Mouse (Mus musculus) embryonic facial prominence, embryonic 13.5 days (tissue): ENCODE measurements at regions not wholly inside any gene's neighbourhood (a gene's known extent, or its start where the extent isn't known, plus 50 kb on each side); places are given as distances from the start of the nearest gene placed in this dataset.

ENCODE experiments used
- ATAC-seq: fragments of 200-750 bp; cut with Nextera tagmentation; 2 replicates; pipeline ENCODE4 v1.8.0; 2017; ENCODE audit warnings: low read depth; ENCODE audit not compliant: insufficient number of reproducible peaks, insufficient read depth, low FRiP score, low TSS enrichment
- H3K27ac ChIP-seq: fragments of 300-500 bp; sonication (generic); 2 replicates; pipeline ENCODE4 v1.5.1; 2015; ENCODE audit warnings: moderate library complexity, mild to moderate bottlenecking, inconsistent platforms
- H3K27me3 ChIP-seq: fragments of 300-500 bp; sonication (generic); 2 replicates; pipeline ENCODE4 v1.6.1; 2015; ENCODE audit warnings: mild to moderate bottlenecking, inconsistent platforms
- H3K36me3 ChIP-seq: fragments of 300-500 bp; sonication (generic); 2 replicates; pipeline ENCODE4 v1.6.1; 2015; ENCODE audit warnings: mild to moderate bottlenecking, inconsistent platforms
- H3K4me1 ChIP-seq: fragments of 300-500 bp; sonication (generic); 2 replicates; pipeline ENCODE4 v1.6.1; 2015; ENCODE audit warnings: inconsistent platforms
- H3K4me2 ChIP-seq: fragments of 300-500 bp; sonication (generic); 2 replicates; pipeline ENCODE4 v1.6.1; 2015; ENCODE audit warnings: moderate library complexity, mild to moderate bottlenecking, inconsistent platforms
- H3K4me3 ChIP-seq: fragments of 300-500 bp; sonication (generic); 2 replicates; pipeline ENCODE4 v1.5.1; 2015; ENCODE audit warnings: mild to moderate bottlenecking, inconsistent platforms
- H3K9ac ChIP-seq: fragments of 300-500 bp; sonication (generic); 2 replicates; pipeline ENCODE4 v1.6.1; 2015; ENCODE audit warnings: mild to moderate bottlenecking, inconsistent platforms
- H3K9me3 ChIP-seq: fragments of 300-500 bp; sonication (generic); 2 replicates; pipeline ENCODE4 v1.6.1; 2016; ENCODE audit warnings: inconsistent platforms
- WGBS: fragments of 180-500 bp; shearing (Covaris S2); methylation state at CpG from one replicate; pipeline ENCODE4 v1.1.7; 2015; ENCODE audit warnings: mixed read lengths; 5-methylcytosine and 5-hydroxymethylcytosine counted together

DNA sequence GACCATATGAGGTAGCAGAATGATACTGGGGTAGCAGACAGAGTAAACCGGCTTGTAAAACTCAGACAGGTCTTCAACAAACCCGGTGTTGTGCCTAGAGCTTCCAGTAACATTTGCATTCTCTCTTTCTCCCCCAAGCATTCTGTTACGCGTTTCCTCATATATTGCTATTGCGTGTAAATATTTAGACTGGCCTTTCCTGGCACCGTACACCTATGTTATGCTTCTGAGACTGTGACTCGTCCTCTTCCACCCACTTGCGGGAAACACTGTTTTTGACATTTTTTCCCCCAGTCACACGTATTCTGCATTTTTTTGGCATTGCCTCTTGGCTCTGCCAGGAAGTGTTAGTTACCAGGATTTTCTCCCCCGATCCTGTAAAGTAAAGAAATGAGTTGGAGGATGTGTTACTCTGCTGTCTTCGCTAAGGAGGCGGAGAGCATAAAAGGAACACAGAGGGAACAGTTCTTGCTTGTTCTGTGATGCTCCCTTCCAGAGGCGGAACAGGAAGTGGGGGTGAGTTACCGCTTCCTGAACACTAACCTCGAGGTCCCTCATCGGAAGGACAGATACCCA is 233.7 kb upstream of the Tank start:
- ATAC-seq = no peak

DNA sequence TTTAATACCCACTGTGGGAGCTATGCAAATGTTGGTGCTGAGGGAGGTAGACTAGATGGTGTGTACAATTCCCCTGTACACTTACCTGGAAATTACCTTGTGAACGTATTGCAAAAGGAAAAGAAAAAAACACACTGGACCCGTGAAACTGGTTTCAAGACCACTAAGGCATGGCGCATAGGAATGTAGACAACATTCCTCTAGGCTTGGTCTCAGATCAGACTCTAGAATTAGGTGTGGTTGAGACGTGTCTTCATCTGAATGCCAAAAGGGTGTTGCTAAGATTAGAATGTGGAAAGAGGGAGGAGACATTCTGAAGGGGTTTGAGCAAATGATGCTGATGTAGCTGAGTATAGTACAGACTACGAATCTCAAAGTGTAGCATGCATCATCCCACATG is 237.1 kb upstream of the Tank start:
- H3K4me3 ChIP-seq = no peak overlapping the region
- ATAC-seq = 0 out of 2 replicates have a peak, but pooled peaks have one; percentile 26
- no peak overlapping the region for H3K27ac ChIP-seq
- H3K4me2 ChIP-seq = no peak overlapping the region
- WGBS = 62% methylated on average over 5 of the region's 5 CpGs
- no peaks in the 10 kb centered on the region for H3K27me3 ChIP-seq
- H3K9me3 ChIP-seq = no peaks in the 10 kb centered on the region
- no peak overlapping the region for H3K9ac ChIP-seq
- H3K36me3 ChIP-seq = no peaks in the 10 kb centered on the region
- H3K4me1 ChIP-seq = no peaks in the 10 kb centered on the region

More for the DNA sequence above, 233.7 kb upstream of the Tank start:
- Histone ChIP-seq H3K27me3 (no peaks in the 10 kb centered on the region), H3K27ac (no peak overlapping the region), H3K9me3 (no peaks in the 10 kb centered on the region), H3K4me3 (no peak overlapping the region), H3K36me3 (no peaks in the 10 kb centered on the region), H3K9ac (no peak overlapping the region), H3K4me1 (peaks cover 10% of the 10 kb centered on the region; the same call in 1 of the 2 replicates), H3K4me2 (no peak overlapping the region)
- 84% methylated on average over 16 of the region's 16 CpGs for whole genome bisulfite sequencing

DNA sequence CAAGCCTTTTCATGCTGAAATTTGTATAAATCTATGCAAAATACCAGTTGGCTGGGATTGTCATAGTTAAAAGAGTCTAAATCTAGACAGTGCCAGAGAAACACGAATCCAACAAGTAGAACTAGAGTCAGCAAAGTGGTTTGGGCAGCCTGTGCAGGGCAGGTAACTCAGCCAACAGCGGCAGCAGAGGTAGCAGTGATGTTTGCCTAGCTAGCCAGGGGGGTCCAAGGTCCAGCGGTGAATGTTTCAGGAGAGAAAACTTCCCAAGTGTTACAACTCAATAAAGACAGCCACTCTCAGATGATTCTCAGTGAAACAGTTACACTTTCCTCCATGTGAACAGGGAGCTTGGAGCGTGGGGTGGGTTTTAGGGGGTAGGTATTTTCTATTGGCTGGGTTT is 259.2 kb upstream of the Tank start:
- H3K27me3 ChIP-seq = no peaks in the 10 kb centered on the region
- H3K4me2 ChIP-seq = no peak overlapping the region
- WGBS = 86% methylated on average over 4 of the region's 4 CpGs
- no peaks in the 10 kb centered on the region for H3K9me3 ChIP-seq
- no peak for ATAC-seq
- no peak overlapping the region for H3K27ac ChIP-seq
- H3K9ac ChIP-seq = no peak overlapping the region
- no peaks in the 10 kb centered on the region for H3K4me1 ChIP-seq
- H3K36me3 ChIP-seq = no peaks in the 10 kb centered on the region
- no peak overlapping the region for H3K4me3 ChIP-seq

DNA sequence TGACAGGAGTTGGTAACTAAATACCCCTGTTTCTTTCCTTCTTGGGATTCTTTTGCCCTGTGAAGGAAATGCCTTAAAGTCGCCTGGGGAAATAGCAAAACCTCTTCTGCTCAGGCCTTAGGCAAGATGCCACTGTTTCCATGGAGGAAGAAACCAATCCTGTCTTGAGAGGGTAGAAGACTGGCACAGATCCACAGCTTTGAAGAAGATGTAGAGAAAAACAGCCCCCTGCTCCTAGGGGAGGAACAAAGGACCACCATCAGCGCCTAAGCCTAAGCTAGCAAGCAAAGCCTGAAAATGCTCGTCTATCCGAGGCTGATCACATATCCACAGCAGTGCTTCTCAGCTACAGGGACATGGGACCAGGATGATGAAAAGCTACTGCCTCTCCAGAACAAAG is 268.0 kb upstream of the Tank start:
- no peaks in the 10 kb centered on the region for H3K9me3 ChIP-seq
- H3K4me3 ChIP-seq = no peak overlapping the region
- no peaks in the 10 kb centered on the region for H3K4me1 ChIP-seq
- WGBS = 47% methylated on average over 4 of the region's 4 CpGs
- no peaks in the 10 kb centered on the region for H3K27me3 ChIP-seq
- no peak overlapping the region for H3K27ac ChIP-seq
- H3K4me2 ChIP-seq = no peak overlapping the region
- no peak overlapping the region for H3K9ac ChIP-seq
- no peak for ATAC-seq
- no peaks in the 10 kb centered on the region for H3K36me3 ChIP-seq

DNA sequence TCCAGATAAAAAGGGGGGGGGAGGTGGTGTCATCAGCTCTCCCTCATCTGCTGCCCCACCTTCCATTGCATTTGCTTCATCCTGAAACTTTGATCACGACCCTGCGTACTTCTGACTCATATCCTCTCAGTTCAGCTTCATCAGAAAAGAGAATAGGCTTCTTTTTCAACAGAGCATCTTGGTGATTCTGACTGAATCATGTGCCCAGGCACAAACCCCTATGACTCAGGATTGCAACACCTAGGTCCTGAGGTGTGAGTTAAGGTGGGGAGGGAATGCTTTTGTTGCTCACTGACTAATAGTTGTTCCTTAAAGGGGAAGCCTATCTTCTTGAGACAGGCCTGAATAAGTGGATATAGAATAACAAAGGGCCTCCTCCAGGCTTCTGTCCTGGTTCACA is 269.2 kb upstream of the Tank start:
- 86% methylated on average over 2 of the region's 2 CpGs for WGBS
- no peak overlapping the region for H3K9ac ChIP-seq
- H3K9me3 ChIP-seq = no peaks in the 10 kb centered on the region

DNA sequence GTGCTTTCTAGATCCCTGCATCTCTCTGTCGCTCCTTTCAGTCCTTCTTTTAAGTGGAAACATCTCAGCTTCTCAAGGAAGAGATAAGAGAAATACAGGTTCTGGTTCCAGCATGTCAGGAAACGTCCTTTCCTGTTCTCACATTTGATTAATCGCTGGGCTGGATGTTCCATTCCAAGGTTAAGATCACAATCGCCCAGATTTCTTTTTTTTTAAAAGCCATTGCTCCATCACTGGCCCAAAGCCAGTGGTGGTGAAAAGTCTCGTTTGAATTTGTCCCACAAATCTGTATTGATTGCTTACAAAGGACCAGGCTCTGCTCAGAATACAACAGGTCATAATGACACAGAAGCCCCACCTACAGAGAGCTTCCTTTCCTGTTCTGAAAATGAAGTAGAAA is 281.2 kb upstream of the Tank start:
- WGBS = 68% methylated on average over 5 of the region's 5 CpGs
- Histone ChIP-seq H3K4me2 (no peak overlapping the region), H3K4me1 (peaks cover 11% of the 10 kb centered on the region), H3K4me3 (no peak overlapping the region), H3K27ac (no peak overlapping the region), H3K36me3 (no peaks in the 10 kb centered on the region), H3K9ac (no peak overlapping the region), H3K9me3 (no peaks in the 10 kb centered on the region), H3K27me3 (no peaks in the 10 kb centered on the region)
- no peak for ATAC-seq

More for the DNA sequence above, 269.2 kb upstream of the Tank start:
- H3K4me3 ChIP-seq = no peak overlapping the region
- no peak overlapping the region for H3K4me2 ChIP-seq
- H3K27ac ChIP-seq = no peak overlapping the region
- H3K4me1 ChIP-seq = no peaks in the 10 kb centered on the region
- H3K27me3 ChIP-seq = no peaks in the 10 kb centered on the region
- no peaks in the 10 kb centered on the region for H3K36me3 ChIP-seq
- no peak for ATAC-seq

DNA sequence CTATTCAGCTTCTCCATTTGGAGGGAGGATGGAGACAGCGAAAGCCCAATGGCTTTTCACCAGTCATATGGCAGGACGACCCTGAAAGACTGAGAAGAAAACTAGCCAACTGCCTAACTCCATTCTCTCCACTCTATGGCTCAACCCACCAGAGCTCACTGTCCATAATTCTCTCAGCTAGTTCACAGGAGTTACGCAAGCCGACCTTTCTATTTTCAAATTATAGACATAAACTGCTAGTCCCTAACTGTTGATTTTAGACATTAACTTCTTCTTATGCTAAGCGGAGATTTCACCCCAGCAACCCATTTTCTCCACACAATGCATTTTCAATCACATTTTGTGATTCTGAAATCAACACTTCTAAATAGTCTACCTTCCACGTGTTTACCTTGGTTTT is 281.8 kb upstream of the Tank start:
- Histone ChIP-seq H3K9me3 (no peaks in the 10 kb centered on the region), H3K4me2 (no peak overlapping the region), H3K4me3 (no peak overlapping the region), H3K36me3 (no peaks in the 10 kb centered on the region), H3K9ac (no peak overlapping the region), H3K4me1 (peaks cover 11% of the 10 kb centered on the region), H3K27ac (no peak overlapping the region), H3K27me3 (no peaks in the 10 kb centered on the region)
- ATAC-seq = no peak
- 87% methylated on average over 6 of the region's 6 CpGs for WGBS

DNA sequence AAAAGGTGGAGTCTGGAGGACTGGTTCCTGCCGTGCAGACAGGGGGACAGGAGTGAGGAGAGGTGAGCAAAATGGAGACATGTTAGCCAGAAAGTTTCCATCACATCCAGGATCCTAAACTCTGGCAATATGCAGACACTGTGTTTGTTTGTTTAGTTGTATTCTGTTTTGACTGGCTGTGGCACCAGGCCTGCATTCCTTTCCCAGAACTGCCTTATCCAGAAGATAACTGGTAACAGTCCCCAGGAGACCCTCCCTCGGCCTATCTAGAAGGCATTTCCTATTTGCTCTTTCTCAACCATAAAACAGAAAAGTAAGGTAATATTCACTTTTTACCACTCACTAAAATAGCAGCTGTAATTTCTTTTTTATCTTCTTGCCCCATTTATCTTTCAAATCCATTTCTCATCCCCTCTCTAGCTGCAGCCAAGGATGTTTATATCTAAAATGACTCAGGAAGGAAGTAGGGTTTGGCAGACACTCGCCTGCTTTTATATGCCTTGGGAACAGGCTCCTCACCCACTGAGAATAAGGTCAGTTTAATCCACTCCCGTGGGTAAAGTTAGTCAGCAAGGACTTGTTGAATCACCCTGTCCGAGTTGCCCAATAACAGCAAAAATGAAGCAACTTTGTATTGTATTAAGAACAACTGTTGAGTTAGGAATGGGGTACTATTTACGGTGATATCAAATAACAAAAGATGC is 283.0 kb upstream of the Tank start:
- Histone ChIP-seq H3K4me3 (no peak overlapping the region), H3K9me3 (no peaks in the 10 kb centered on the region), H3K27ac (no peak overlapping the region), H3K4me1 (peaks cover 11% of the 10 kb centered on the region), H3K27me3 (no peaks in the 10 kb centered on the region), H3K9ac (no peak overlapping the region), H3K4me2 (no peak overlapping the region), H3K36me3 (no peaks in the 10 kb centered on the region)
- no peak for ATAC-seq
- WGBS = 47% methylated on average over 6 of the region's 6 CpGs

DNA sequence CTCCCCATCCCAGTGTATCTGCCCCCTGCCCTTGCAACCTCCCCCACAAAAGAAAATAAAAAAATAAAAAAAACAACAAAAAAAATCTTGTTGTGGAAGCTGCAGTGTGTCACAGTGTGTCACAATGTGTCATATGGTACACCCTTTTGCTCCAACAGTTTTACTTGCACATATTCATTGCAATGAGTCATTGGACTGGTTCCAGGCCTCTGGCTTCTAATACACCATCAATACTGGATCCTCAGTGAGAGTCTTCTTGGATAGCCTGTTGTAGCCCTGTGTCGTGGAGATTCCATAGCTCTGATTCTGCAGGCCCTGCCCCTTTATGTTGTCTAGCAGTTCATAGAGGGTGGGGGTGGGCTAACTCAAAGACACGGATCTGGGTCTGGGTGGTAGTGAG is 290.1 kb upstream of the Tank start:
- Histone ChIP-seq H3K4me2 (no peak overlapping the region), H3K9me3 (no peaks in the 10 kb centered on the region), H3K27me3 (no peaks in the 10 kb centered on the region), H3K36me3 (no peaks in the 10 kb centered on the region), H3K4me3 (no peak overlapping the region), H3K9ac (no peak overlapping the region), H3K4me1 (peaks cover 10% of the 10 kb centered on the region), H3K27ac (no peak overlapping the region)
- no peak for ATAC-seq
- WGBS = 75% methylated on average over 2 of the region's 2 CpGs

DNA sequence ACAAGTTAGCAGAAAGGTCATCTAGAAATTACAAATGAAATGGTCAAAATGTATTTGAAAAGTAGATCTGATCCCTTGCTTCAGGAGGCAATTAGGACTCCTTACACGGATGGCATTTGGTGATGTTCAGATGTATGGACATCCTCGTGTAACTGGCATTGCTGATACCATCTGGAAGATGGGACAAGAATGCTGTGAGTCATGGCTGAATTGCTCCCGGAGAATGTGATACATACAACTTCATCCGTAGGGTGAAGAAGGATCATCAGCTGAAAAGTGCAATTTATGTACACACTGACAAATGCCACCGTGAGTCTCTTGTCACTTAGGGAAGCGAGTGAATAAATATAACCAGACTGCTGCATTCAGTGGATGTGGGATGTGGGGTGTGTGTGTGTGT is 293.7 kb upstream of the Tank start:
- Histone ChIP-seq H3K9me3 (no peaks in the 10 kb centered on the region), H3K36me3 (no peaks in the 10 kb centered on the region), H3K9ac (no peak overlapping the region), H3K27ac (no peak overlapping the region), H3K4me1 (peaks cover 10% of the 10 kb centered on the region), H3K4me3 (no peak overlapping the region), H3K4me2 (no peak overlapping the region), H3K27me3 (no peaks in the 10 kb centered on the region)
- 68% methylated on average over 6 of the region's 6 CpGs for WGBS
- no peak for ATAC-seq

DNA sequence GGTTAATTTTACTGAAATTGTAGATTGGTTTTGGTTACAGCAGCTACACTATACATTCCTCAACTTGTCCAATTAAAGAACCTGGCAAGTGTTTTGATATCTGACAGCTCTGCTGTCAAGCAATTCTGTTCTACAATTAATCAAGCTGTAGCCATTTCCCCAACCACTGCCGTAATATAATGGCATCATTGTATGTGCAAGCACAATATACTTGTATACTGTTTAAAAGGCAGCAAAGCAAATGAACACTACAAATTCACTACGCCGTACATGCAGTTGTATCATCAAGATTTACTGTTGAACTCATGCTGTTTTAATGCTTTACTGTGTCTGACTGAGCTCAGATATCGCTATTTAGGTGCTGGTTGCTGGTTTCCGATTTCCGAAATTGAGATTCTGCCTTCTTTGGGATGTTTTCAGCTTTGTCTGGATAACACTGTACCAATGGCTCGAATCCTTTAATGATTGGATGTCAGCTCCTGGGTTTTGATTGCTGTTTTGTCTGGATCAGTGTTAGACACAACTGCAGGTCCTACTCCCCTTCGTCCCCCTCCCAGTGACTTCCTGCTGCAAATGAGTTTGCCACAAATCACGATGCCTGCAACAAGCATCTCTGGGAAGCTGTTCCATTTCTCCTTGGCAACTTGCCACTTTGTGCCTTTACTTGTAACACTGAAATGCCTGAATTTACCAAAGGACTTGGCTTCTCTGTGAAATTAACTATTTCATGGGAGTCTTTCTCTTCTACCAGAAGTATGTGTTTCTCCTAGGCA is 294.4 kb upstream of the Tank start:
- no peak overlapping the region for H3K9ac ChIP-seq
- no peaks in the 10 kb centered on the region for H3K9me3 ChIP-seq
- no peaks in the 10 kb centered on the region for H3K27me3 ChIP-seq
- peak overlapping the region; percentile 39 for H3K4me2 ChIP-seq
- H3K36me3 ChIP-seq = no peaks in the 10 kb centered on the region
- WGBS = 53% methylated on average over 9 of the region's 9 CpGs
- no peak overlapping the region for H3K27ac ChIP-seq
- H3K4me3 ChIP-seq = no peak overlapping the region
- H3K4me1 ChIP-seq = peaks cover 10% of the 10 kb centered on the region
- ATAC-seq = no peak

DNA sequence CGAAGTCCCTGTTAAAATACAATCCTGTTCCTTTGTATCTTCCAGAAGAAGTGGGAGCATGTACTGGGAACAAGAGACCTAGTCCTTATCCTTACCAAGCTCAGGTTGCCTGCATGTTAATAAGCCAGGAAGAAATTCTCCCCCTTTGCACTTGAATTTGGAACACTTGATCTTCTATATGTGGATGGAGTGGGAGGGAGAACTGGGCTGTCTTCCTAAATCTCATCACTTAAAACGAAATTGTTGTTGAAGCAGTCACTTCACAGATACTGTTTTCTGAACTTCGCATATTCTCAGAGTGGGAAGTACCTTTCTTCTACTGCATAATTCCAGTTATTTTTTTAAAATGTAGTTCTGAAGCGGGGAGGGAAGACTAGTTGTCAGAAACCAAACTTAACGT is 305.7 kb upstream of the Tank start:
- ATAC-seq = no peak
- Histone ChIP-seq H3K4me2 (no peak overlapping the region), H3K36me3 (no peaks in the 10 kb centered on the region), H3K9ac (no peak overlapping the region), H3K4me3 (no peak overlapping the region), H3K9me3 (no peaks in the 10 kb centered on the region), H3K4me1 (0 out of 2 replicates have a peak, but pooled peaks cover 4% of the 10 kb centered on the region), H3K27me3 (no peaks in the 10 kb centered on the region), H3K27ac (no peak overlapping the region)
- WGBS = 88% methylated on average over 5 of the region's 5 CpGs
